12 mouse cellular contexts compared by ENCODE assay signal in the genomic region with DNA sequence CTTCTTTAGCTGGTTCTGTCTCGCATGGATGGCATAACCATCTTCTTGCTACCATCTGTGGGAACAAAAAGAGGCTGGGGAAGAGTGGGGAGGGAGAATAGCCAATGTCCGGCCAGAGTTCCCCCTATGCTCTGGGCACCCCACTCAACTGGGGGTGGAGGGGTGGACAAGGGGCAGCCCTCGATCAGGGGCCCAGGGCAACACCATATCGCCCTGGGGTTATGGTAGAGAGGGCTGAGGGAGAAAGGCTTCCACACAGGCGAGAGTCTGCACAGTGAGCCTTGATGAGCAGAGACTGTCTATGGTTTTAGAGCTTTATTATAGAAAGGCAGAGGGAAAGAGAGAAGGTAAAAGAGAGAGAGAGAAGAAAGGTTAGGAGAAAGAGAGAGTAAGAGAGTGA.
DNase-seq lines count a peak whose midpoint lies in the region; ATAC-seq and TF ChIP-seq lines count a peak whose summit lies in the region.
"Had no signal": no experiment of that assay in that cellular context is flagged by ENCODE, and none has a peak within 500 bp of the region (broad histone marks: within the 10 kb centered on the region; RNA-seq: fewer than 3 reads in every experiment).

No protein-coding gene starts in this region.

- no peaks in the 10 kb centered on the region for H3K36me3 ChIP-seq in forebrain, embryonic 10.5 days (replicated peaks)
- no peaks in the 10 kb centered on the region for H3K36me3 ChIP-seq in forebrain, embryonic 16.5 days (ENCODE audit: control insufficient read depth, insufficient read depth)
- H3K36me3 ChIP-seq in intestine, embryonic 15.5 days, result no peaks in the 10 kb centered on the region
- no peaks in the 10 kb centered on the region for H3K36me3 ChIP-seq in intestine, embryonic 16.5 days (ENCODE audit: control insufficient read depth, insufficient read depth, low read length)
- H3K36me3 ChIP-seq in midbrain, embryonic 11.5 days (ENCODE audit: control insufficient read depth, insufficient read depth, low read length), result no peaks in the 10 kb centered on the region
- no peaks in the 10 kb centered on the region for H3K36me3 ChIP-seq in midbrain, postnatal 0 days (ENCODE audit: insufficient read depth, low read length)
- H3K36me3 ChIP-seq in neural tube, embryonic 12.5 days, result no peaks in the 10 kb centered on the region
- H3K36me3 ChIP-seq: embryonic facial prominence, embryonic 15.5 days; forebrain, embryonic 15.5 days; liver, embryonic 13.5 days had no signal

- ATAC-seq in forebrain, embryonic 16.5 days, result no peak
- ATAC-seq in intestine, embryonic 15.5 days, result peak; percentile 66
- ATAC-seq in intestine, embryonic 16.5 days, result no peak; the same call in none of the 2 replicates
- peak; percentile 42; the same call in 1 of the 2 replicates for ATAC-seq in midbrain, embryonic 11.5 days (ENCODE audit: low FRiP score)
- no peak for ATAC-seq in midbrain, postnatal 0 days (ENCODE audit: low FRiP score)
- ATAC-seq in neural tube, embryonic 12.5 days (ENCODE audit: low FRiP score, low read depth), result no peak
- ATAC-seq in CD4-positive, CD25-positive, alpha-beta regulatory T cell, adult 4 months, result no peak

- no peak overlapping the region for H3K4me3 ChIP-seq in forebrain, embryonic 10.5 days
- no peak overlapping the region for H3K4me3 ChIP-seq in forebrain, embryonic 16.5 days (replicated peaks; ENCODE audit: low read length)
- H3K4me3 ChIP-seq in intestine, embryonic 15.5 days (replicated peaks), result no peak overlapping the region
- H3K4me3 ChIP-seq in intestine, embryonic 16.5 days (ENCODE audit: low read length), result no peak overlapping the region
- H3K4me3 ChIP-seq in midbrain, embryonic 11.5 days (ENCODE audit: low read depth, low read length), result no peak overlapping the region
- H3K4me3 ChIP-seq in midbrain, postnatal 0 days (ENCODE audit: low read depth, low read length), result no peak overlapping the region
- no peak overlapping the region for H3K4me3 ChIP-seq in neural tube, embryonic 12.5 days
- H3K4me3 ChIP-seq: forebrain, embryonic 15.5 days; liver, embryonic 13.5 days had no signal

- H3K27ac ChIP-seq in forebrain, embryonic 10.5 days, result peak overlapping the region; percentile 65; the same call in 1 of the 2 replicates
- H3K27ac ChIP-seq in forebrain, embryonic 16.5 days (ENCODE audit: low read length), result no peak overlapping the region
- H3K27ac ChIP-seq in intestine, embryonic 15.5 days, result no peak overlapping the region
- H3K27ac ChIP-seq in intestine, embryonic 16.5 days (ENCODE audit: low read length), result no peak overlapping the region
- H3K27ac ChIP-seq in midbrain, embryonic 11.5 days (ENCODE audit: low read depth, low read length), result no peak overlapping the region
- H3K27ac ChIP-seq in midbrain, postnatal 0 days (ENCODE audit: low read depth, low read length), result no peak overlapping the region
- H3K27ac ChIP-seq in neural tube, embryonic 12.5 days, result no peak overlapping the region
- H3K27ac ChIP-seq: forebrain, embryonic 15.5 days; liver, embryonic 13.5 days had no signal

- H3K27me3 ChIP-seq in forebrain, embryonic 10.5 days (ENCODE audit: poor library complexity, severe bottlenecking), result no peaks in the 10 kb centered on the region
- H3K27me3 ChIP-seq in forebrain, embryonic 16.5 days (replicated peaks; ENCODE audit: control insufficient read depth, insufficient read depth, low read length), result no peaks in the 10 kb centered on the region
- no peaks in the 10 kb centered on the region for H3K27me3 ChIP-seq in intestine, embryonic 15.5 days (replicated peaks)
- H3K27me3 ChIP-seq in intestine, embryonic 16.5 days (replicated peaks; ENCODE audit: control insufficient read depth, insufficient read depth, low read length), result no peaks in the 10 kb centered on the region
- no peaks in the 10 kb centered on the region for H3K27me3 ChIP-seq in midbrain, embryonic 11.5 days (ENCODE audit: control insufficient read depth, insufficient read depth, low read length)
- no peaks in the 10 kb centered on the region for H3K27me3 ChIP-seq in midbrain, postnatal 0 days (ENCODE audit: insufficient read depth, low read length)
- H3K27me3 ChIP-seq in neural tube, embryonic 12.5 days (replicated peaks), result no peaks in the 10 kb centered on the region
- H3K27me3 ChIP-seq: embryonic facial prominence, embryonic 15.5 days; forebrain, embryonic 15.5 days; liver, embryonic 13.5 days had no signal

- no peak overlapping the region for H3K4me2 ChIP-seq in forebrain, embryonic 16.5 days (ENCODE audit: low read length)
- no peak overlapping the region for H3K4me2 ChIP-seq in intestine, embryonic 15.5 days (replicated peaks)
- H3K4me2 ChIP-seq in intestine, embryonic 16.5 days (ENCODE audit: low read depth, low read length), result no peak overlapping the region
- H3K4me2 ChIP-seq in midbrain, embryonic 11.5 days, result no peak overlapping the region
- no peak overlapping the region for H3K4me2 ChIP-seq in midbrain, postnatal 0 days (ENCODE audit: low read depth, low read length, poor library complexity, severe bottlenecking)
- peak overlapping the region; percentile 39 for H3K4me2 ChIP-seq in neural tube, embryonic 12.5 days (replicated peaks)
- H3K4me2 ChIP-seq: forebrain, embryonic 15.5 days; liver, embryonic 13.5 days had no signal

- H3K9me3 ChIP-seq in forebrain, embryonic 10.5 days, result no peaks in the 10 kb centered on the region
- no peaks in the 10 kb centered on the region for H3K9me3 ChIP-seq in forebrain, embryonic 16.5 days (ENCODE audit: control insufficient read depth, low read length)
- H3K9me3 ChIP-seq in intestine, embryonic 15.5 days, result no peaks in the 10 kb centered on the region
- H3K9me3 ChIP-seq in intestine, embryonic 16.5 days (ENCODE audit: control insufficient read depth, low read length), result no peaks in the 10 kb centered on the region
- H3K9me3 ChIP-seq in midbrain, embryonic 11.5 days (ENCODE audit: control insufficient read depth, low read length), result no peaks in the 10 kb centered on the region
- no peaks in the 10 kb centered on the region for H3K9me3 ChIP-seq in midbrain, postnatal 0 days (ENCODE audit: low read length)
- H3K9me3 ChIP-seq in neural tube, embryonic 12.5 days, result no peaks in the 10 kb centered on the region
- H3K9me3 ChIP-seq: embryonic facial prominence, embryonic 15.5 days; forebrain, embryonic 15.5 days; liver, embryonic 13.5 days had no signal

- TF ChIP-seq CTCF in midbrain, postnatal 0 days (IDR thresholded peaks at IDR 0.05), result no peak

- DNase-seq in forebrain, embryonic 10.5 days (ENCODE audit: extremely low spot score, low spot score), result no peak
- DNase-seq in midbrain, embryonic 11.5 days (ENCODE audit: low spot score, missing footprints), result no peak
- DNase-seq in midbrain, postnatal 0 days (ENCODE audit: low spot score), result no peak
- DNase-seq: cerebellum, postnatal 36 days had no signal

- H3K9ac ChIP-seq in forebrain, embryonic 16.5 days (replicated peaks; ENCODE audit: low read depth, low read length), result no peak overlapping the region
- no peak overlapping the region for H3K9ac ChIP-seq in intestine, embryonic 15.5 days
- H3K9ac ChIP-seq in intestine, embryonic 16.5 days (ENCODE audit: low read depth, low read length), result no peak overlapping the region
- H3K9ac ChIP-seq in midbrain, embryonic 11.5 days (ENCODE audit: low read length), result no peak overlapping the region
- H3K9ac ChIP-seq in midbrain, postnatal 0 days (replicated peaks; ENCODE audit: low read length, poor library complexity, severe bottlenecking), result no peak overlapping the region
- no peak overlapping the region for H3K9ac ChIP-seq in neural tube, embryonic 12.5 days
- H3K9ac ChIP-seq: embryonic facial prominence, embryonic 15.5 days; forebrain, embryonic 15.5 days; liver, embryonic 13.5 days had no signal

- H3K4me1 ChIP-seq in forebrain, embryonic 10.5 days, result peaks cover 6% of the 10 kb centered on the region
- no peaks in the 10 kb centered on the region for H3K4me1 ChIP-seq in forebrain, embryonic 16.5 days (replicated peaks; ENCODE audit: control insufficient read depth, insufficient read depth, low read length)
- no peaks in the 10 kb centered on the region for H3K4me1 ChIP-seq in intestine, embryonic 15.5 days (replicated peaks)
- H3K4me1 ChIP-seq in intestine, embryonic 16.5 days (ENCODE audit: control insufficient read depth, insufficient read depth, low read length), result no peaks in the 10 kb centered on the region
- no peaks in the 10 kb centered on the region for H3K4me1 ChIP-seq in midbrain, embryonic 11.5 days (ENCODE audit: control insufficient read depth, insufficient read depth, low read length)
- H3K4me1 ChIP-seq in midbrain, postnatal 0 days (ENCODE audit: insufficient read depth, low read length), result no peaks in the 10 kb centered on the region
- H3K4me1 ChIP-seq in neural tube, embryonic 12.5 days, result no peaks in the 10 kb centered on the region
- H3K4me1 ChIP-seq: embryonic facial prominence, embryonic 15.5 days; forebrain, embryonic 15.5 days; liver, embryonic 13.5 days had no signal

- 46% methylated on average over 5 of the region's 5 CpGs for WGBS in forebrain, embryonic 10.5 days
- 64% methylated on average over 5 of the region's 5 CpGs for WGBS in forebrain, embryonic 16.5 days
- WGBS in intestine, embryonic 15.5 days, result 58% methylated on average over 5 of the region's 5 CpGs
- 41% methylated on average over 5 of the region's 5 CpGs for WGBS in intestine, embryonic 16.5 days
- 34% methylated on average over 5 of the region's 5 CpGs for WGBS in midbrain, embryonic 11.5 days
- WGBS in midbrain, postnatal 0 days, result 55% methylated on average over 5 of the region's 5 CpGs
- 39% methylated on average over 5 of the region's 5 CpGs for WGBS in neural tube, embryonic 12.5 days

Comparison
In these comparisons a context has a peak if more than half of its experiments do, and no peak if none do; other contexts are left out.
1. ATAC-seq: peak in intestine, embryonic 15.5 days (single experiment) and midbrain, embryonic 11.5 days (single experiment); none in forebrain, embryonic 16.5 days (single experiment), intestine, embryonic 16.5 days (single experiment), midbrain, postnatal 0 days (single experiment), neural tube, embryonic 12.5 days (single experiment) and CD4-positive, CD25-positive, alpha-beta regulatory T cell, adult 4 months (single experiment).